Mouse (Mus musculus) right cerebral cortex, postnatal 4 days (tissue): ENCODE data around the gene Spint3.
"Not testable (repeated sequence)": the region's sequence is repeated elsewhere in the genome, so short reads cannot be mapped to it uniquely, and the experiment has no call there.

Experiments
- DNase-seq: peaks from one replicate; pipeline ENCODE4 v3.0.0-alpha.2; 2022

Spint3 gene

GRCm38 (mm10) chr2:164573359-164573758 lies at the start of gene Spint3:
Gene Spint3 (minus strand): TSS chr2:164573459.
- DNase-seq: not testable (repeated sequence)

DNA sequence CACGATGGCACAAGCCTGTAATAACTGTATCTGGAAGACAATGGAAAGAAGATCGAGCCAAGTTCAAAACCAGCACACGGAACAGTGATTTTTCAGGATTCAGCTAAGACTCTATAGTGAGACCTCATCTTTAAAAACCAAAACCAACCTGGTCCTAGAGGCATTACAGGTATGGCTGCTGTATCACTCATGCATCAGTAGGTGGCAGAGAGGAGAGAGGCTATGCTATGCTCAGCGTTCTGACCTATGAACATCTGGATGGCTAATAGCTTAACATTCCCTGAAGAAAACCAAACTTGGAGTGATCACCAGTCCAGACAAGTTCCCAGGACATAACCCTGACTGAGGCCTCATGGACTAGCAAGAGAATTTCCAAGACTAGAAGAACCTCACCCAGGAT lies 48.5 kb upstream of the Spint3 start:
- DNase-seq: no peak

DNA sequence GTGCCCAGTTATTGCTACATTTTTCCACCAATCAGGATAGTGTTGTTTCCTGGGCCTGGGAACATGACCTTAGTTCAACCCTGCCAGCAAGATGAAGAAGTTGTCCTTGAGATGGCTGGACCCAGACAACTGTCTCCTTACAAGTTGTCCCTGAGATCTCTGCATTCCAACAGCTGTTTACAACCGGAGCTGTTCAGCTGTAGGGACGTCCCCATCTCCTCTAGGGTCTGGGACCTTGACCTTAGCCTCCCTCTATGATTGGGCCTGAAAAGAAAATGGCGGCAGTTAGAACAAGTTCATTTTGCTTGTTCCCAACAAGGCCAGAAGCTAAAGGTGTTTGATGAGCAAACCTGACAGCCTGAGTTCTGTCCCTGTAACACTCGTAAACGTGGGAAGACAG lies 45.8 kb upstream of the Spint3 start:
- no peak for DNase-seq

GRCm38 (mm10) chr2:164615386-164615785 lies 42.1 kb upstream of the Spint3 start:
- no peak for DNase-seq

GRCm38 (mm10) chr2:164613471-164613870 lies 40.2 kb upstream of the Spint3 start, which contains the start of the genes Wfdc6b and Wfdc8:
Gene Wfdc6b (plus strand): TSS chr2:164613522.
Gene Wfdc8 (minus strand): TSS chr2:164613626.
- DNase-seq: peak; percentile 38

DNA sequence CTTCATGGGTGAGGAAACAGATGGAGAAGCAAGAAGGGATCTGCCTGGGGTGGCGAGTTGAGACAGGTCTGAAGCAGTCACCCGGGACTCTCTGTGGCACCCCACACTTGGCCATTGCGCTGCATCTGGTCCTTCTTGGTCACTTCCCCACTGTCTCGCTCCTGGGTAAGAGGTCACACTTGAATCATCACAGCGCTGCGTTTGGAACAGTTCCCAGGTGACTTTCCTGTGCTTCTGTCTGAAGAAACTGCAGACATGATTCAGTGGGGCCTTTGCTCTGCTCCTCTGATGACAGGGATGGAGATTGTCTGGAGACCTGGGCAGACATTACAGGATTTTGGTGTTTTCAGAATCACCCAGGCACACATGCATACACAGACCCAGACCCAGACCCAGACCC lies 35.5 kb upstream of the Spint3 start:
- no peak for DNase-seq

DNA sequence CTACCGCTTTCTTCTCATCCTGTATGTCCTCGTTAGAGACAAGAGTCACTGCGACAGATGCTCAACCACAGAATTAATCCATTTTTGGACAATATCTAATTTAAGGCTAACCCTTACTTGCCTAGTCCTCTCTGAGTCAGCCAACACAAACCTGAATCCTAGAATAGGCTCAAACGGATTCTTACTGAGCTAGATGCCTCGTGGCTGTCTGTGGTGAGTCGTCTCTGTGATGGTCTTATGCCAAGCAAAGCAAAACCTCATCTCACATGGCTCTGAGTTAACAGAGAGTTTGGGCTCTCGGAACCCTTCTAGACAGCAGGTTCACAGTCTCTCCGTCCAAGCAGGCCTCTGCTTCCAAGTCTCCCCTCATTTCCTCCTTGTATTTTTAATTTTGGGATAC lies 31.2 kb upstream of the Spint3 start:
- no peak for DNase-seq

DNA sequence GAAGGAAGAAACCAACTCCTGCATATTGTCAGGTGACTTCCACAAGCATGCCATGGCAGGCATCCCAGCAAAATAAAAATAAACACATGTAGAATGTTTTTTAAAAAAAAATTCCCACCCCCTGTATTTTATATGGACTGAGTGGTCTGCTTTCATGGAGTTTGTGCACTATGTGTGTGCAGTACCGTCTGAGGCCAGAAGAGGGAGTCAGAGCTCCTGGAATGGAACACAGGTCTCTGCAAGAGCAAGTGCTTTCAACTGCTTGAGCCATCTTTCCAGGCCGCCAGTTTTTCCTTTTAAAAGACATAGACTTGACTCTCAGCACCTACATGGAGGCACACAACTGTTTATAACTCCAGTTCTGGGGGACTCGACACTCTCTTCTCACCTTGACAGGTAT lies 30.2 kb upstream of the Spint3 start:
- DNase-seq: no peak

GRCm38 (mm10) chr2:164600179-164600578 lies 26.9 kb upstream of the Spint3 start:
- DNase-seq: no peak

GRCm38 (mm10) chr2:164593494-164593893 lies 20.2 kb upstream of the Spint3 start, which contains the start of gene Eppin:
Gene Eppin (minus strand): TSS chr2:164593594.
- DNase-seq: no peak

- peak; percentile 24 for DNase-seq
Observed at GRCm38 (mm10) chr2:164592014-164592413, 18.8 kb upstream of the Spint3 start.

DNA sequence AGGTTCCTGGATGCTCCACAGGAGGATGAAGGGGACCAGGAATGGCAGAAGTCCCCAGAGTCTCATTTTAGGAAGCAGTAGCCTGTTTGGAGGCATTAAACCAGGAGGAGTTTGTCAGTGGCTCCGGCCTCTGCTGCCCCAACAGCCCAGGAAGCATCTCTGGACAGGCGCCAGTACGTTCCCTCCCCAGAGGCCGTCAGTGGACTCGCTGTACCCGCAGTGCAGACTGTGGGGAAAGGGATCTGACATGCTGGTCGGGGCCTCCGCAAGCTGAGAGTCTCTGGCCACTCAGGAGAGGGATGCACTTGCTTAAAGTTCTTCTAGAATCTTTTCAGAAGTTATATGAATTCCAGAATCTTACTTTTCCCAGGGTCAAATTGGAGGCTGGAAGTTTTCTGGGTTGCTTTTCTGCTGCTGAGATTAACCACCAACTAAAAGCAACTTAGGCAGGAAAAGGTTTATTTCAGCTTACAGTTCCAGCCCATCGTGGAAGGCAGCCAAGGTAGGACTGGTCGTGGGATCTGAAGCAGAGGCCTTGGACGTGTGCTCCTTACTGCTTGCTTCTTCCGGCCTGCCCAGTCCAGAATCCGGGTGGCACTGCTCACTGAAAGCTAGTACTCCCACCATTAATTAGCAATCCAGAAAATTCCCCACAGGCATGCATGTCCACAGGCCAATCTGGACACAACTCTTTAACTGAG lies 11.9 kb upstream of the Spint3 start, which contains the start of gene Wfdc6a:
Gene Wfdc6a, minus strand, starts transcription at position 423 of the 701 bp plus-strand sequence.
- DNase-seq: not testable (repeated sequence)

DNA sequence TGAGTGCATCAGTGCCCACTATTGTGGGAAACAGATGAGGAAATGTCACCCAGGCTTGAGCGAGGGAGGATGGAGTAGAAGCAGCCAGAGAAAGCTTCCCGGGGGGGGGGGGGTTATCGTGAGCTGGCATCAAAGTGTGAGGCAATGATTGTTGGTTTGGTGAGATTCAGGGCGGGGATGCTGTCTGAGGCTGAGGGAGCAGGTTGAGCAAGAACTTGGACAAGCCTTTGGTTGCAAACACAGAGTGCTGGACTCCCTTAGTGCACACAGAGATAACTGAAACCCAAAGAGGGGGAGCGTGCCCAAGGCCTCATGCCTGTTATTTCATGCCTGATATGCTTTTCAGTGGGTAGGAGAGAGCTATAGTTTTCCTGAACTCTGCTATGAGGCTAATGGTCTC lies 5.8 kb downstream of the Spint3 start:
- no peak for DNase-seq

- no peak for DNase-seq
Observed at GRCm38 (mm10) chr2:164566997-164567396, 6.3 kb downstream of the Spint3 start.

- no peak for DNase-seq
Observed at GRCm38 (mm10) chr2:164564346-164564745, 8.9 kb downstream of the Spint3 start.

GRCm38 (mm10) chr2:164563339-164564038 lies 9.8 kb downstream of the Spint3 start:
- peak; percentile 39 for DNase-seq

GRCm38 (mm10) chr2:164562391-164563188 lies 10.7 kb downstream of the Spint3 start, which contains the start of gene Wfdc2:
Gene Wfdc2 (plus strand): TSS chr2:164562413.
- DNase-seq: no peak

DNA sequence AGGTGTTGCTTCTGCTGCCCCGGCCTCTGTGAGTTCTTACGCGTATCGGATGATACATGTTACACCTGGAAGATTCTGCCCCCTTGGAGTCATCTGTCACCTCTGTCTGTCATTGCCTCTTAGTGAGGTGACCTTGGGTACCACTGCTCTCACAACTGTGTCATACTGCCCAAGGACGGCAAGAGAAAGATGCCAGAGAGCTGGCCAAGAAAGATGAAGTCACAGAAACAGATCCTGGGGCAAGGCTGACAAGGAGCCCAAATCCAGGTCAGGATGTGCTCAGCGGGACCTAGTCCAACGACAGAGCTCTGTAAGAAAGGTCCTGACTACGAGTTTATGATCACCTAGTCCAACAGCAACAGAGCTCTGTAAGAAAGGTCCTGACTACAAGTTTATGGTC lies 13.2 kb downstream of the Spint3 start:
- DNase-seq: no peak

DNA sequence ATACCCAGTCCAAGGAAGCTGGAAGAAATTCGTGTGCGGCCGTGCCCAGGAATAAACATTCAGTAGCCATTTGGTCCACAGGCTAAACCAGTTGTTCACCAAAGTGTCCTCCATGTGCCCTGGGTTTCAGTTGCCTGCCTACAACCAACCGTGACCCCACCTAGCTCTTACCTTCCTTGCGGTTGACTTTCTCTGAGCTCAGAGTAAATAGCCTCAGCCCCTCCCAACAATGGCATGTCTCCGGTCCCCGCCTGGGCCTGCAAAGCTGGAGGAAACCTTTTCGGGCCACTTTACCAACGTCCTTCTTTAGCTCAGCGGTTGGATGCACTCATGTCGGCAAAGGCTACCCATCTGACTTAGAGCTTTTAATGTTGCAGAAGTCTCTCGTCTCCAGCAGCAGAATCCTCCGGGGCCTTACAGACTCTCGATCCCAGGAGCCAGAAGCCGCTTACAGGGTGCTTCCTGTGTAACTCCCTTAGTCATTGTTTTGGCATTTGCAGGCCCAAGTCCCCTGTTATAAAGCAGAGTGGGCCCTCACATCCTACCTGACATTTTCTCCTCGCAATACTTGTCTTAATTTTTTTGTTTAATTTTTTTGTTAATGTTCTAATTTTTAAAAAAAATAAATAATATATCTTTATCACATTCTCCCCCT lies 14.1 kb downstream of the Spint3 start:
- no peak for DNase-seq

- no peak for DNase-seq
Observed at GRCm38 (mm10) chr2:164558426-164558825, 14.8 kb downstream of the Spint3 start.

DNA sequence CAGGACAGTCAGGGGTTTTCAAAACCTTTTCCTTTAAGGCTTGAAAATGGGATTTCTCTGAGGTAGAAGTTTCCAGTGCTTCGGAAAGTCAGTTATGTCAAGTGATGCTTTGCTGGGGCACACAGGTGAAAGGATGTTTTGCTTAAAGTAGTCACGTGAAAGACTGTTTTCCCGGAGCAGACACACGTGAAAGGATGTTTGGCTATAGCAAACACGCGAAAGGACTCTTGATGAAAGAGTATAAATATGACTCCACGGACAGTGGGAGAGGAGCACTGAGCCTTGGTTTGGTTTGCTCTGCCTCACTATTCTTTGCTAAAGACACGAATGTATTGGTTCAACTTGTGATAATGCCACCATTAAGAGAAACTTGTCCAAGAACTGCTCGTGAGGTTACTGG lies 21.8 kb downstream of the Spint3 start:
- DNase-seq: no peak

DNA sequence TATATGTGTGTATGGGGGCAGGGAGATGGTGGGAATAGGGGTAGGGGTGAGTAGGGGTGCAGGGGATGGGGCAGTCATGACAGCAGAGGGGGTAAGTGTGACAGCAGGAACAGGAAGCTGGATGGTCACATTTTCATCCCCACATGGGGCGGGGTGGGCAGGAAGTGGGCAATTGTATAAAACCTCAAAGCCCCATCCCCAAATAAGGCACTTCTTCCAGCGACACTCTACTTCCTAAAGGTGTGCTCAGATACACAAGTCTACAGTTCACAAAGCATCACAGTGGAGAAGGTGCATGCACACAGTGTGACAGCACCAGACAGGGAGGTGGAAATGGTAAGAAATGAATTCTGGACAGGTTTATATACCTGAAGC lies 22.4 kb downstream of the Spint3 start:
- no peak for DNase-seq
